Mouse (Mus musculus): Measurements from ENCODE around the gene Cuedc1.

The Cuedc1 gene

DNA sequence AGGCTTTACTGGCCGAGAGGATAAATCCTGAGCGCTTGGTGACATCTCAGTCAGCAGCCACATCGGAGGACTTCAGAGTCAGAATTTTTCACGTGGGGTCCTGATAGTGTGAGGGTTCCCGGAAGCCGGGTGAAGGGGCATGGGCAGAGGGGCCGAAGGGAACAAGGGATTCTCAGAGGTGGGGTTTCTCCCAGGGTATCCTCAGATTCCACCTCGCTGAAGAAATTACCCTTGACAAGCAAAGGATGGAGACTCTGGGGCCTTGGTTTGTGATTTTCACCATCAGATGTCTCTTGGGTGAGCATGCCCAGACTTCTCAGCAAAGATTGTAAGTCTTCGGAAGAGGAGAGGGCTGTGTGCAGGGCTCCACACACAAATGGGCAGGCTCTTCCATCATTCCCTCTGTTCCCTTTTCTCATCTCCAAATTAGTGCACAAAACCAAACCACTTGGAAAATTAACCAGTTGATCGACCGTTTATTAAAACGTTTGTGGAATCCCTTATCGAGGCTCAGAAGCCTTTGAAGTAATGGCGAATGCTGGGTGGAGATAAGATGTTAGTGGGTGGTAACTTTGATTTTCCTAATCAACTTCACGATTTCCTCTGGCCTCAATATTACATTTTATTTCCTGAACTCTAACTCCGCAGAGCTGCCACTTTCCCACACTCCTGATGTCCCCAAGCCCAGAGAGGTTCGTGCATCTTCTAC is at the start of gene Cuedc1:
Gene Cuedc1 (plus strand): TSS at position 38 of the 709 bp plus-strand sequence.
- DNase-seq (ENCODE audit: low spot score in 2 of 2) = no peak

DNA sequence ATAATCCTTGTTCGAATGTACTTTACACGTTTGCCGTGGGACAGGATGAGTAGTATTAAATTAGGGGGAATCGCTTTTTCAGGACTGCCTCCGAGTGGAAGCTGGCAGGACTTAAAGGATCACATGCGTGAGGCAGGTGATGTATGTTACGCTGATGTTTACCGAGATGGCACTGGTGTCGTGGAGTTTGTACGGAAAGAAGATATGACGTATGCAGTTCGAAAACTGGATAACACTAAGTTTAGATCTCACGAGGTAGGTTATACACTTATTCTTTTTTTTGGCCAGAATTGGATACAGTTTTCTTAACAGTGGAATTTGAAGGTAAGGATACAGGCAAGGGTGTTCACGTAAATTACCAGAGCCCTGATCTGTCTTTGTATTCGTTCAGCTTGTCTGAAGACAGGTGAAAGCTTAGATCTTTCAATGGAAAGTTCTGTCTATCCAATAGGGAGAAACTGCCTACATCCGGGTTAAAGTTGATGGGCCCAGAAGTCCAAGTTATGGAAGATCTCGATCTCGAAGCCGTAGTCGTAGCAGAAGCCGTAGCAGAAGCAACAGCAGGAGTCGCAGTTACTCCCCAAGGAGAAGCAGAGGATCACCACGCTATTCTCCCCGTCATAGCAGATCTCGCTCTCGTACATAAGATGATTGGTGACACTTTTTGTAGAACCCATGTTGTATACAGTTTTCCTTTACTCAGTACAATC is 48.7 kb upstream of the Cuedc1 start:
- no peak for DNase-seq (ENCODE audit: low spot score in 2 of 2)

- DNase-seq (ENCODE audit: low spot score in 2 of 2) = no peak
Observed at GRCm38 (mm10) chr11:88049732-88050131, 48.1 kb upstream of the Cuedc1 start.

DNA sequence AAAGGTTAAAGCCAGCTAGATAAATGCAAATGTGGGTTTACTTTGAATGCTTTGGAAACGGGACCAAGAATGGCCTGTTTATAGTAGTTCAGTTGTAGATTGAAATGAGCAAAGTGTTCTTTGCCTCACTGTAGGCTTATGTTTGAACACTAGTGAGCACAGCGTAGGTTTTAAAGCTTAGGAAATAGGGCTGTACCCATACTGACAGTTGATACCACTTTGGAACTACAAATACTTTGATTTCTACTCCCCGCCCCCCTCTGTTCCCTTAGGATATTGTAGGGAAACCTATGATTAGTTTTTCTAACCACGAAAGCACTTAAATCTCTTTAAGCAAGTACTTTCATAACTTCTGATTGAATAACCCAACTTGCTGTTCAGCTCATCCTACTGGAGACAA is 45.2 kb upstream of the Cuedc1 start:
- DNase-seq (ENCODE audit: low spot score in 2 of 2) = no peak

DNA sequence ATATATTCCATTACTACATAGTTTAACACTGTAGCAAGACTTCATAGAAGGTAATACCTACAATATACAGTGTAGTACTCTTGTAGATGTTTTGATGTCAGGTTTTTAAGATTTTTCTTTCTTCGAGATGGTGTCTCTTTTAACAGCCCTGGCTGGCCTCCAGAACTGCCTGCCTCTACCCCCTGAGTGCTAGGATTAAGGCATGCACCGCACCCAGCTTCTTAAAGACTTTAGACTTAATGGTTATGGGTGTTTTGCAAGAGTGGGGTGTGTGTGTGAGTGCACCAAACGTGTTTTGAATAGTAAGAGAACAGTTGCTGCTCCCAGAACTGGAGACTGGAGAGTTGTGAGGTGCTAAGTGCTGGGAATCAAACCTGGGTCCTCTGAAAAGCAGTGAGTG is 44.0 kb upstream of the Cuedc1 start:
- no peak for DNase-seq (ENCODE audit: low spot score in 2 of 2)

- no peak for DNase-seq (ENCODE audit: low spot score in 2 of 2)
Observed at GRCm38 (mm10) chr11:88054589-88054988, 43.3 kb upstream of the Cuedc1 start.

GRCm38 (mm10) chr11:88055777-88056176 is 42.1 kb upstream of the Cuedc1 start:
- DNase-seq (ENCODE audit: low spot score in 2 of 2) = no peak

- DNase-seq (ENCODE audit: low spot score in 2 of 2) = no peak
Observed at GRCm38 (mm10) chr11:88057788-88058187, 40.1 kb upstream of the Cuedc1 start.

- peak in 1 of 2 experiments; percentile 14 for DNase-seq (ENCODE audit: low spot score in 2 of 2)
Observed at GRCm38 (mm10) chr11:88059141-88059540, 38.7 kb upstream of the Cuedc1 start.

GRCm38 (mm10) chr11:88061892-88062625 is 35.8 kb upstream of the Cuedc1 start:
- no peak for DNase-seq (ENCODE audit: low spot score in 2 of 2)

GRCm38 (mm10) chr11:88065732-88066131 is 32.1 kb upstream of the Cuedc1 start:
- no peak for DNase-seq (ENCODE audit: low spot score in 2 of 2)

- DNase-seq (ENCODE audit: low spot score in 2 of 2) = no peak
Observed at GRCm38 (mm10) chr11:88067191-88067585, 30.7 kb upstream of the Cuedc1 start.

DNA sequence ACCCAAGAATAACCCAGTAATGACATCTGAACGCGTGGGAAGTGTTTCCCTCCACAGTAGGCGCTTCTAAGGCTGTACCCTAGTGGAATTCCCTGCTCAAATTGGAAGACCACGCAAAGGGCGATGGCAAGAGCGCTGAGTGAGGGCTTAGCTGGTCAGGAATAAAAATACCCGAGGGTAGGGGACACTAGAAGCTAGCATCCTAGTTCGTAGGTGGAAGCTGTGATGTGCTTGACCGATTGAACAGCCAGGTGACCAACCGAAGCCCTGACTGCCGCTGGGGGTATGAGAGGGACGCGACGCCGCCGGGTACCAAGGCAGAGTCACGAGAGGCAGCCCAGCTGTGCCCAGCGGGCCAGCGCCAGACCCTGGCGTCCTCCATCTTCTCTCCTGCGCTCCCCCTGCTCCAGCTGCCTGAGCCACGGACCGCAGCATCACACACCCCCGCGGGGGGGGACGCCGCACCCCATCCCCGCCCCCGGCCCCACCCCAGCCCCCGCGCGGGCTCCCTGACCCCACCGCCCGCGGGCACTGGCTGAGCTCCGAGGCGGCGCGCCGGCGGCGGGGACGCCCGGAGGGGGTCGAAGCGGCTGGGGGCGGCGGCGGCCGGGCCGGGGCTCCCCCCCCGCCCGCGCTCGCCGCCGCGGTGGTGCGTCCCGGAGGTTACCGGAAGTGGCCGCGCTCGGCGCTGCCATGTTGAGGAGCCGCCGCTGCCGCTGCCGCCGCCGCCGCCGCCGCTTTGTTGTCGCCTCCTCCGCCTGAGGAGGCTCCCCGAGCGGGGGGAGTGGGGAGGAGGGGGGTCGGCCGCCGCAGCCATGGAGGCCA is 30.1 kb upstream of the Cuedc1 start, which contains the start of gene Vezf1:
Gene Vezf1 (plus strand): TSS at position 694 of the 825 bp plus-strand sequence.
- peak; percentile 44 to 62 for DNase-seq (ENCODE audit: low spot score in 2 of 2)

- DNase-seq (ENCODE audit: low spot score in 2 of 2) = peak in 1 of 2 experiments; percentile 13
Observed at GRCm38 (mm10) chr11:88068411-88069245, 29.2 kb upstream of the Cuedc1 start.

GRCm38 (mm10) chr11:88069246-88069570 is 28.6 kb upstream of the Cuedc1 start:
- no peak for DNase-seq (ENCODE audit: low spot score in 2 of 2)

DNA sequence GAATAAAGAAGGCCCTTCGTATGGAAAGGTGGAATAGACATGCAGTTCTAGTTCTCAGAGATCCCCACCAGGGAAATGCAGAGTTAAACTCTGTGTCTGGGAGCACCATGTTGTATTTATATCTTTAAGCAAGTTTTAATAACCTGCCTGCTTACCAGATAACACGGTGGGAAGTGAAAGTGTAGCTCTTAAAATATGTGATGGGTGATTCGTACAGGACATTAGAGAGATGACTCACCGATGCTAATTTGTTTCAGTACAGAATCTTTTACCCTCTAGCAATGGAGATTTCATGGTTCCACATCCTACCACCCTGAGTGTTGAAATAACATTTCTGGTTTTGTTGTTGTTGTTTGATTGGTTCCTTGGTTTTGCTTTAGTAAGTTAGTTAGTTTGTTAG is 27.5 kb upstream of the Cuedc1 start:
- no peak for DNase-seq (ENCODE audit: low spot score in 2 of 2)

GRCm38 (mm10) chr11:88071113-88071512 is 26.7 kb upstream of the Cuedc1 start:
- no peak for DNase-seq (ENCODE audit: low spot score in 2 of 2)

- no peak for DNase-seq (ENCODE audit: low spot score in 2 of 2)
Observed at GRCm38 (mm10) chr11:88073343-88073875, 24.4 kb upstream of the Cuedc1 start.

DNA sequence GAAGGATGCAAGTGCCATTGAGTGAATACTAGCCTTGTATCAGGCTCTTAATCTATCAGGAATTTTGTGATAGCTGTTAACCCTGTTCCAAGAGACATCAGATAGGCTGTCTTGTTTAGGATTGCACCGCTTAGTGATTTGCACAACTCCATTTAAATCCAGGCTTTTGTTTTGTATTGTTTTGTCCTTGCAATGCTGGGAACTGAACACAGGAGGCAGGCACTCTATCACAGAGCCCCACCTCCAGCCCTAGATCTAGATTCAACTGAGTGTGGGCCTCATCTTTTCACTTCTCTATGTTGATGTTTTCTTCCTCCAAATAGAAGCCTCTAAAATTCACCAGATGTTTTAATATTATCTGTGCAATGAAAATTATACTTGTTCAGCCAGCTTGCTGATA is 22.2 kb upstream of the Cuedc1 start:
- no peak for DNase-seq (ENCODE audit: low spot score in 2 of 2)

- no peak for DNase-seq (ENCODE audit: low spot score in 2 of 2)
Observed at GRCm38 (mm10) chr11:88076394-88076793, 21.5 kb upstream of the Cuedc1 start.

- DNase-seq (ENCODE audit: low spot score in 2 of 2) = no peak
Observed at GRCm38 (mm10) chr11:88083699-88084098, 14.2 kb upstream of the Cuedc1 start.

All from right cerebral cortex, postnatal 36 days (tissue).